Mouse (Mus musculus) hindbrain, embryonic 16.5 days (tissue): ENCODE results near the gene Tex12. TPM values are rescaled to one million over a fixed set of nuclear protein-coding genes. Genes with fewer than 3 reads are reported as not detected.

Experiments
- ATAC-seq: fragments of 200-750 bp; cut with Nextera tagmentation; 2 replicates; pipeline ENCODE4 v1.8.0; 2017; ENCODE audit warnings: moderate TSS enrichment, moderate library complexity
- H3K27ac ChIP-seq: fragments of 300-500 bp; sonication (generic); 2 replicates; pipeline ENCODE4 v1.5.1; 2014; ENCODE audit warnings: low read depth, mild to moderate bottlenecking, control low read depth, low read length, moderate library complexity
- H3K27me3 ChIP-seq: fragments of 300-500 bp; sonication (generic); replicated peaks from 2 replicates; pipeline ENCODE4 v1.6.1; 2014; ENCODE audit warnings: low read length; ENCODE audit not compliant: control insufficient read depth, insufficient read depth
- H3K36me3 ChIP-seq: fragments of 300-500 bp; sonication (generic); 2 replicates; pipeline ENCODE4 v1.6.1; 2014; ENCODE audit warnings: mild to moderate bottlenecking, low read length, moderate library complexity, mixed read lengths; ENCODE audit not compliant: control insufficient read depth, insufficient read depth
- H3K4me1 ChIP-seq: fragments of 300-500 bp; sonication (generic); 2 replicates; pipeline ENCODE4 v1.6.1; 2014; ENCODE audit warnings: low read depth, low read length; ENCODE audit not compliant: control insufficient read depth, insufficient read depth
- H3K4me2 ChIP-seq: fragments of 300-500 bp; sonication (generic); 2 replicates; pipeline ENCODE4 v1.6.1; 2014; ENCODE audit warnings: mild to moderate bottlenecking, low read length, control low read depth, moderate library complexity
- H3K4me3 ChIP-seq: fragments of 300-500 bp; sonication (generic); 2 replicates; pipeline ENCODE4 v1.5.1; 2014; ENCODE audit warnings: mild to moderate bottlenecking, low read length, control low read depth, moderate library complexity
- H3K9ac ChIP-seq: fragments of 300-500 bp; sonication (generic); 2 replicates; pipeline ENCODE4 v1.6.1; 2014; ENCODE audit warnings: low read depth, mild to moderate bottlenecking, control low read depth, low read length, moderate library complexity
- H3K9me3 ChIP-seq: fragments of 300-500 bp; sonication (generic); 2 replicates; pipeline ENCODE4 v1.6.1; 2014; ENCODE audit warnings: mild to moderate bottlenecking, low read length, moderate library complexity; ENCODE audit not compliant: control insufficient read depth
- WGBS: fragments of 180-500 bp; shearing (Covaris S2); extraction: QIAGEN DNeasy Blood & Tissue Kit; methylation state at CpG from one replicate; pipeline ENCODE4 v1.1.7; 2014; 5-methylcytosine and 5-hydroxymethylcytosine counted together
- polyA plus RNA-seq: library from polyadenylated mRNA; unstranded; fragments of >200 nt; fragmentation: Nextera tagmentation; extraction: Ambion mirVana; gene quantifications from 2 replicates; pipeline ENCODE4 v1.2.1, GENCODE M21; 2015

The Tex12 gene
- polyA plus RNA-seq: 0.34 and 0.36 TPM in 2 replicates

GRCm38 (mm10) chr9:50561145-50561917 is at the start of gene Tex12:
TSS of gene Tex12 (minus strand) at chr9:50561325.
- Histone ChIP-seq H3K9me3 (peaks cover 3% of the 10 kb centered on the region; the same call in 1 of the 2 replicates), H3K4me3 (no peak within 1 kb of the TSS), H3K4me1 (no peaks in the 10 kb centered on the region), H3K4me2 (no peak within 1 kb of the TSS), H3K27ac (no peak within 1 kb of the TSS), H3K36me3 (no peaks in the 10 kb centered on the region), H3K27me3 (no peaks in the 10 kb centered on the region), H3K9ac (no peak within 1 kb of the TSS)
- no peak for ATAC-seq
- WGBS: 89% methylated on average over 38 of the region's 38 CpGs

GRCm38 (mm10) chr9:50604338-50604737 is 43.2 kb upstream of the Tex12 start:
- peak overlapping the region; percentile 94 for H3K4me2 ChIP-seq
- WGBS: 2% methylated on average over 6 of the region's 6 CpGs
- ATAC-seq: no peak
- H3K9me3 ChIP-seq: no peaks in the 10 kb centered on the region
- peaks cover 27% of the 10 kb centered on the region for H3K4me1 ChIP-seq
- peak overlapping the region; percentile 78 for H3K27ac ChIP-seq
- H3K4me3 ChIP-seq: peak overlapping the region; percentile 81
- H3K36me3 ChIP-seq: peaks cover 3% of the 10 kb centered on the region; the same call in 1 of the 2 replicates
- H3K9ac ChIP-seq: peak overlapping the region; percentile 78
- no peaks in the 10 kb centered on the region for H3K27me3 ChIP-seq

GRCm38 (mm10) chr9:50603998-50604324 is 42.8 kb upstream of the Tex12 start:
- WGBS: under 1% methylated on average over 24 of the region's 24 CpGs
- Histone ChIP-seq H3K9me3 (no peaks in the 10 kb centered on the region), H3K4me2 (peak overlapping the region; percentile 94), H3K9ac (peak overlapping the region; percentile 78), H3K4me1 (peaks cover 27% of the 10 kb centered on the region), H3K27ac (peak overlapping the region; percentile 78), H3K4me3 (peak overlapping the region; percentile 81), H3K36me3 (peaks cover 5% of the 10 kb centered on the region; the same call in 1 of the 2 replicates), H3K27me3 (no peaks in the 10 kb centered on the region)
- ATAC-seq: peak; percentile 92

- Histone ChIP-seq H3K36me3 (peaks cover 10% of the 10 kb centered on the region), H3K9me3 (no peaks in the 10 kb centered on the region), H3K4me2 (peak within 1 kb of the TSS; percentile 94), H3K27ac (peak within 1 kb of the TSS; percentile 78), H3K27me3 (no peaks in the 10 kb centered on the region), H3K4me1 (peaks cover 27% of the 10 kb centered on the region), H3K4me3 (peak within 1 kb of the TSS; percentile 81), H3K9ac (peak within 1 kb of the TSS; percentile 78)
- under 1% methylated on average over 48 of the region's 48 CpGs for WGBS
- ATAC-seq: peak; percentile 99
Observed at GRCm38 (mm10) chr9:50603189-50603997, 42.3 kb upstream of the Tex12 start, which contains the start of the genes Sdhd and Timm8b. TSS of gene Sdhd (minus strand) at chr9:50603812. TSS of gene Timm8b (plus strand) at chr9:50603910.

- Histone ChIP-seq H3K4me2 (peak overlapping the region; percentile 94), H3K27ac (no peak overlapping the region), H3K4me3 (peak overlapping the region; percentile 81), H3K27me3 (no peaks in the 10 kb centered on the region), H3K9me3 (no peaks in the 10 kb centered on the region), H3K4me1 (peaks cover 27% of the 10 kb centered on the region), H3K36me3 (peaks cover 21% of the 10 kb centered on the region), H3K9ac (no peak overlapping the region)
- no peak for ATAC-seq
- WGBS: 88% methylated on average over 7 of the region's 7 CpGs
Observed at GRCm38 (mm10) chr9:50602055-50602845, 41.1 kb upstream of the Tex12 start.

GRCm38 (mm10) chr9:50601536-50601935 is 40.4 kb upstream of the Tex12 start:
- Histone ChIP-seq H3K9me3 (no peaks in the 10 kb centered on the region), H3K36me3 (peaks cover 28% of the 10 kb centered on the region), H3K4me2 (no peak overlapping the region), H3K27me3 (no peaks in the 10 kb centered on the region), H3K4me3 (no peak overlapping the region), H3K9ac (no peak overlapping the region), H3K27ac (no peak overlapping the region), H3K4me1 (peaks cover 27% of the 10 kb centered on the region)
- ATAC-seq: no peak
- 88% methylated on average over 6 of the region's 6 CpGs for WGBS

- Histone ChIP-seq H3K36me3 (peaks cover 27% of the 10 kb centered on the region), H3K9ac (no peak overlapping the region), H3K4me3 (no peak overlapping the region), H3K4me2 (no peak overlapping the region), H3K9me3 (no peaks in the 10 kb centered on the region), H3K27ac (no peak overlapping the region), H3K27me3 (no peaks in the 10 kb centered on the region), H3K4me1 (peaks cover 6% of the 10 kb centered on the region)
- ATAC-seq: no peak
- 96% methylated on average over 8 of the region's 8 CpGs for WGBS
Observed at GRCm38 (mm10) chr9:50596973-50597372, 35.8 kb upstream of the Tex12 start.

- H3K4me3 ChIP-seq: no peak overlapping the region
- no peaks in the 10 kb centered on the region for H3K9me3 ChIP-seq
- H3K9ac ChIP-seq: no peak overlapping the region
- ATAC-seq: no peak
- H3K27me3 ChIP-seq: no peaks in the 10 kb centered on the region
- H3K27ac ChIP-seq: no peak overlapping the region
- H3K4me1 ChIP-seq: no peaks in the 10 kb centered on the region
- H3K4me2 ChIP-seq: no peak overlapping the region
- WGBS: 73% methylated on average over 12 of the region's 12 CpGs
- peaks cover 27% of the 10 kb centered on the region for H3K36me3 ChIP-seq
Observed at GRCm38 (mm10) chr9:50594794-50595417, 33.8 kb upstream of the Tex12 start.
